Mouse (Mus musculus) activated CD4-positive, CD25-positive, alpha-beta regulatory T cell, adult 4 months (primary cell): ENCODE measurements around the gene Creg1. TPM values are rescaled to one million over a fixed set of nuclear protein-coding genes. Genes with fewer than 3 reads are reported as not detected.

Experiments used
- polyA plus RNA-seq, 2 experiments: library from polyadenylated mRNA; unstranded; fragments of 100-300 nt; shearing (Covaris generic); gene quantifications; one replicate each; pipeline ENCODE4 v1.2.1; 2017

Gene Creg1
- polyA plus RNA-seq, 2 experiments from 2014 or later, result 24.1 to 24.2 TPM

Other genes starting within 250 kb of the Creg1 start
- 1 to 10 TPM in 1 of 2 experiments, not detected in 1; 1.4 TPM for gene Mpzl1, start 129.2 kb upstream of the Creg1 start, polyA plus RNA-seq
- 100 to 1,000 TPM; 110 to 112 TPM for gene Rcsd1, start 54.0 kb upstream of the Creg1 start, polyA plus RNA-seq
- 100 to 1,000 TPM; 370 TPM for gene Cd247, start 24.9 kb downstream of the Creg1 start, polyA plus RNA-seq
- gene Pou2f1, start 238.9 kb downstream of the Creg1 start, polyA plus RNA-seq, result 10 to 100 TPM; 34.8 to 36.9 TPM